Mouse (Mus musculus) ES-E14 (cell line): Measurements from ENCODE around the gene Tubgcp5.

Source experiments
- CHD2 ChIP-seq: IDR thresholded peaks from 2 replicates; pipeline ENCODE4 v1.6.1; 2014; ENCODE audit warnings: mild to moderate bottlenecking, low read depth, low read length, inconsistent platforms
- HCFC1 ChIP-seq: IDR thresholded peaks from 2 replicates; pipeline ENCODE4 v1.6.1; 2012; ENCODE audit warnings: low read length, inconsistent platforms, borderline replicate concordance; ENCODE audit not compliant: insufficient read depth
- MAFK ChIP-seq: IDR thresholded peaks from 2 replicates; pipeline ENCODE4 v1.6.1; 2014; ENCODE audit warnings: mild to moderate bottlenecking, low read depth, low read length, inconsistent platforms; ENCODE audit not compliant: insufficient read depth
- ZC3H11A ChIP-seq: IDR thresholded peaks from 2 replicates; pipeline ENCODE4 v1.6.1; 2012; ENCODE audit warnings: low read depth, mild to moderate bottlenecking, inconsistent platforms, low read length, borderline replicate concordance
- ZNF384 ChIP-seq: IDR thresholded peaks from 2 replicates; pipeline ENCODE4 v1.6.1; 2012; ENCODE audit warnings: low read depth, low read length, inconsistent platforms

- TF ChIP-seq ZNF384: no peak
- TF ChIP-seq MAFK: no peak
- TF ChIP-seq ZC3H11A: no peak
- no peak for TF ChIP-seq CHD2
- TF ChIP-seq HCFC1: no peak
These were observed 1.7 kb upstream of the Tubgcp5 start for GRCm38 (mm10) chr7:55792280-55792679.
